Mouse (Mus musculus) layer of hippocampus, adult 2 months (tissue): ENCODE data around the gene Foxred1. TPM values are rescaled to one million over a fixed set of nuclear protein-coding genes. Genes with fewer than 3 reads are reported as not detected.

Experiments
- DNase-seq, 2 experiments: peaks; one replicate each; pipeline ENCODE4 v3.0.0; 2022; ENCODE audit warnings: low spot score in 2 of 2
- H3K27ac ChIP-seq: fragments of 200-600 bp; 2 replicates; pipeline ENCODE4 v1.8.1; 2022
- H3K4me3 ChIP-seq: fragments of 200-600 bp; 2 replicates; pipeline ENCODE4 v1.8.1; 2022; ENCODE audit warnings: mild to moderate bottlenecking
- CTCF ChIP-seq: fragments of 200-600 bp; conservative IDR thresholded peaks from 2 replicates; pipeline ENCODE4 v1.8.1; 2022; ENCODE audit warnings: antibody characterized with exemption, mild to moderate bottlenecking, moderate library complexity
- total RNA-seq, 2 experiments: library from RNA; stranded (reverse); gene quantifications; 2 replicates each; pipeline ENCODE4 v1.2.3; 2021

Gene Foxred1
- total RNA-seq, 2 experiments from 2014 or later = 35.4 to 37.3 TPM

DNA sequence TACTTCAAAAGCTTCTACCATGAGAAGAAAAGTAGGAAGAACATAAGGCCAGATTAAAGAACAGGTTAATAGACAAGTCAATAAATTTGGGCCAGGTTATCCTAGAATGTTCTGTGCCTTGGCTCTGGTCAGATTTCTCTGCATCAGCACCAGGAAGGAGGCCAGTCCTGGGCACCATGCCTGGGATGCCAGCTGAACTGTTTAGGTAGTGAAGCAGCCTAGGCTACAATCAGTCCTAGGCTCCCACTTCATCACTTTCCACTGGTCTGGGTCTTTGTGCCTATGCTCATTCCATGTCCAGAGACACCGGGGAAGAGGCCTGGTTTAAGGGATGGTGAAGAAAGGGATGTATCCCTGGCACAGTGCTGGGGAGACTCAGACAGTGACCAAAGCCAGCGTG is 6.4 kb downstream of the Foxred1 start:
- Histone ChIP-seq H3K4me3 (no peak overlapping the region), H3K27ac (no peak overlapping the region)
- DNase-seq = no peak
- no peak for TF ChIP-seq CTCF

GRCm38 (mm10) chr9:35203536-35203935 is 7.3 kb downstream of the Foxred1 start:
- no peak overlapping the region for H3K4me3 ChIP-seq
- H3K27ac ChIP-seq = no peak overlapping the region
- no peak for TF ChIP-seq CTCF
- no peak for DNase-seq

DNA sequence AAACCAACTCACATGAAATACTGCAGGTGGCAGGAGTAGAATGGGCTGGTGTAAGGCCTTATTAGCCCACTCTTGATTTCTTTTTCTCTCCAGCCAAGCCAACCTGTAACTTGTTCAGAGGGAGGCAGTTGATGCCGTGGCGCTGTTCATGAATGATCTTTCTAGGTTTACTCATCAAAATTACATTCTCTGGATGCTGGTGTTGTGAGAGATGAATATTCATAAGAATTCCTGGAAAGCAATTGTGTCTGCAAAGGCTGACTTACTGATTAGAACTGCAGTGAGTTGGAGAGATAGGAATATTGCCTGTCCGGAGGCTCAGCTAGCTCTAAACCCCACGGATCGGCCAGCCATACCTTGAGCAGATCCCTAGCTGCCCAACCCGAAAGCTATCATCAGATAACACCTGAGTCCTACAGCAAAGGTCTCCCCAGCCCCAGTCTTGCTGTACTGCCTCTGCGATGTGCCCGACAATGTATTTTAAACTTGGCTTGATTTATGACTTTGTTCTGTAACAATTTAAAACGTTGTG is 10.3 kb downstream of the Foxred1 start:
- no peak for DNase-seq
- no peak for TF ChIP-seq CTCF
- Histone ChIP-seq H3K4me3 (peak overlapping the region; percentile 73), H3K27ac (peak overlapping the region; percentile 60; the same call in 1 of the 2 replicates)

- DNase-seq = peak; percentile 73 to 82
- peak within 1 kb of the TSS; percentile 73 for H3K4me3 ChIP-seq
- peak; percentile 91 for TF ChIP-seq CTCF
- peak within 1 kb of the TSS; percentile 67 for H3K27ac ChIP-seq
Observed at GRCm38 (mm10) chr9:35199772-35200471, 10.9 kb downstream of the Foxred1 start, which contains the start of the genes Srpr and Tirap. Gene Srpr, plus strand, starts transcription at chr9:35200175. Gene Tirap, minus strand, starts transcription at chr9:35200291.

DNA sequence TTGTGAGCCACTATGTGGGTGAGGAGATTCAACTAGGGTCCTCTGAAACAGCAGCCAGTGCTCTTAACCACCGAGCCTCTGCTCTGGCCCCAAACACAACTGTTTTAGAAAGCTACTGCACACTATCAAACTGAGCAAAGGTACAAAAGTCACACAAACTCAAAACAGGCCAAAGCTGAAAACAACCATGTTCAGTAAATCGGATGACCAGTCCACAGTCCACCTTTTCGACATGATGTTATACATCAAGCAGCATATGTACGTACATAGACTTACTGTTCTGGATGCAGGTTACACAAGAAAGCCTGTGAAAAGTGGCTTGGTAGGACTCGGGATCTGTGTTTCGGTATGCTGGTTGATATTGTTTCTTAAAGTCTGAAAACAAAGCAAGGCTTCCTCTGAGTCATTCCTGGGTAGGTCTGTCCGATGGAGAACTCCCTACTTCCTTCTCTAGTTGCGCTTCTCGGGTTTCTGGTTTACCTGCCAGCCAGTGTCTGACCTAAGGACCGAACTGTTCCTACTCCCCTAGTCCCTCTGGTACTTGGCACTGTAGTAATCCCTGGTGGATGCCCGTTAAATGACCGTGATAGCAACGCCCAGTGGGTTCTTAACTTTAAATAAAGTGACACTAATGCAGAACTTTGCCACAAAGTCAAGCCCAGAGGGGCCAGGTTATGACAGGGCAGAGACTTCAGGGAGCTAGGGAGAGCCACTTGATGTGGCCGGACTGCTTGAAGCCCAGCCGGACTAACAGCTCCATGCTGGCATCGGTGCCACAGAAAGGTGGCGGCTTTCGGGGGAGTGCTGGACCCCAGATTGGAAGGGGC is 11.7 kb downstream of the Foxred1 start:
- Histone ChIP-seq H3K27ac (peak overlapping the region; percentile 67), H3K4me3 (peak overlapping the region; percentile 73)
- no peak for DNase-seq
- TF ChIP-seq CTCF = no peak

GRCm38 (mm10) chr9:35198351-35198750 is 12.5 kb downstream of the Foxred1 start:
- no peak for DNase-seq
- Histone ChIP-seq H3K27ac (no peak overlapping the region), H3K4me3 (no peak overlapping the region)
- TF ChIP-seq CTCF = no peak

DNA sequence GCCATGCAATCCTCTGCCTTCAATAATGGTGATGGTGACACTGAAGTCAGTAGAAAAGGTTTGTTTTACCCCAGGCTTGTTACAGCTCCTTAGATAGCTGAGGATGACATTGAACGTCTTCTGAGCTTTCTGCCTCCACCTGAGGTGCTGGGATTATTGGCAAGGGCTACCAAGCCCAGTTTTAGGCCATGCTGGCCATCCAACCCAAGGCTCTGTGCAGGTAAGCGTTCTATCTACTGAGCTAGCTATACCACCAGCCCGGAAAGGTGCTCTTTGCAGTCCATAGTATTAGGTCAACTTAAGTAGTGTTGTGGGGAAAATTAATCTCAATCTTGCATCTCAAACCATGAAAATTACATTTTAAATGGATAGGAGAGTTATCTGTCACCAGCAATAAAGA is 13.2 kb downstream of the Foxred1 start:
- TF ChIP-seq CTCF = no peak

GRCm38 (mm10) chr9:35194048-35194447 is 16.8 kb downstream of the Foxred1 start:
- no peak overlapping the region for H3K27ac ChIP-seq
- TF ChIP-seq CTCF = no peak
- no peak for DNase-seq
- no peak overlapping the region for H3K4me3 ChIP-seq

More for the DNA sequence above, 13.2 kb downstream of the Foxred1 start:
- Histone ChIP-seq H3K4me3 (no peak overlapping the region), H3K27ac (no peak overlapping the region)
- DNase-seq = no peak

DNA sequence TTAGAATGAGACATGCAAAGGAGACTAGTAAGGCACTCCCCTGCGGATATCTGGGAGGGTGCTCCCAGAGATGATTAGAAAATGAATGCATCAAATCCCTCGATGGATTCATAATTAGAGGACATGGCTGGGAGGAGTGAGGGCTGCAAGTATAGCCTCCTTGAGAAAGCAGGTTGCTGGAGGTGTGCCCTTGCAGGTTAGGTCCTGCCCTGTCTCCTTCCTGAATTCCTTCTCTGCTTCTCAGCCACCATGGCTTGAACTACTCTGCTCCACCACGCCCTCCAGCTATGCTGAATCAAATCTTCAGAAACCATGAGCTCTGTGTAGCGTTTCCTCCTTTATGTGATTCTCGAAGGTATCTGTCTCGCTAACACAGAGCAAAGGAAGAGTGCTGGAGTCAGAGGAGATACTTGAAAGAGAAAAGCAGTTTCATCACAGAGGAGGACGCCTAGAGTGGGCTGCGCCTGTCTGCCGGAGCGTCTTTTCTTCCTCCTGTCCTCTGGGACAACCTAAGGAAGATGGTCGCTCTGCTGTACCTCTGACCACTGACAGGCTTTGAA is 17.8 kb downstream of the Foxred1 start:
- TF ChIP-seq CTCF = no peak
- DNase-seq = no peak
- H3K27ac ChIP-seq = no peak overlapping the region
- no peak overlapping the region for H3K4me3 ChIP-seq

GRCm38 (mm10) chr9:35188700-35189099 is 22.2 kb downstream of the Foxred1 start:
- peak; percentile 42 for TF ChIP-seq CTCF
- DNase-seq = peak in 1 of 2 experiments; percentile 63
- peak overlapping the region; percentile 30; the same call in 1 of the 2 replicates for H3K4me3 ChIP-seq
- no peak overlapping the region for H3K27ac ChIP-seq

- TF ChIP-seq CTCF = no peak
Observed at GRCm38 (mm10) chr9:35187351-35187903, 23.4 kb downstream of the Foxred1 start.

DNA sequence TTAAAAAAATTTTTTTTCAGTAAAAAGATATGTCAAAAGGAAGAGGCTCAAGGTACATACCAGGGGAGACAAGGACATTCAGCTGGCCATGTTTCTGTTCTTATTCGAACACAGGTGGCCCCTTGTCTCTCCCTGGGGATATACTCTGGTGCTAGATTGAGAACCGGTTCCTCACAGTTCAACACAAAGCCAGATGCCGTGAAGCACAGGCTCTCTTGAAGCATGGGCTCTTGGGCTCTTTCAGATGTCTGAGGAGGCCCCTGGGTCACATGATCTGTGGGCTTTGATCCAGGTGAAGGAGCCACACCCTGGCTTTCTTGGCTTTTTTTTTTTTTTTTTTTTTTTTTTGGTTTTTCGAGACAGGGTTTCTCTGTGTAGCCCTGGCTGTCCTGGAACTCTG is 24.4 kb downstream of the Foxred1 start:
- H3K4me3 ChIP-seq = no peak overlapping the region
- H3K27ac ChIP-seq = no peak overlapping the region
- no peak for DNase-seq
- no peak for TF ChIP-seq CTCF

More at GRCm38 (mm10) chr9:35187351-35187903, 23.4 kb downstream of the Foxred1 start:
- no peak overlapping the region for H3K27ac ChIP-seq
- no peak overlapping the region for H3K4me3 ChIP-seq
- no peak for DNase-seq
